Mouse (Mus musculus) MEL (cell line): ENCODE measurements around the gene Cldn11. TPM values are rescaled to one million over a fixed set of nuclear protein-coding genes. Genes with fewer than 3 reads are reported as not detected.

Experiments
- DNase-seq: peaks from one replicate; pipeline ENCODE4 v3.0.0; 2011; ENCODE audit warnings: low read depth, low spot score
- H3K27ac ChIP-seq: 2 replicates; pipeline ENCODE4 v1.5.1; 2012; ENCODE audit warnings: low read depth, mild to moderate bottlenecking, control low read depth, low read length, moderate library complexity; ENCODE audit not compliant: control insufficient read depth
- H3K27me3 ChIP-seq, 2 experiments: fragments of 150-350 bp in 1 of 2; sonication (generic) in 1 of 2; 2 replicates each; pipeline ENCODE4 v1.6.1; 2012; ENCODE audit warnings: low read length in 2 of 2, mild to moderate bottlenecking in 2 of 2, improper control_type of control experiment in 1 of 2, moderate library complexity in 1 of 2; ENCODE audit not compliant: insufficient read depth in 2 of 2, control insufficient read depth in 1 of 2
- H3K36me3 ChIP-seq, 2 experiments: 2 replicates each; pipeline ENCODE4 v1.6.1; 2012 to 2014; ENCODE audit warnings: low read length in 2 of 2, improper control_type of control experiment in 1 of 2, inconsistent platforms in 1 of 2, mild to moderate bottlenecking in 1 of 2; ENCODE audit not compliant: insufficient read depth in 2 of 2, control insufficient read depth in 1 of 2
- H3K4me1 ChIP-seq, 2 experiments: fragments of 150-350 bp in 1 of 2; sonication (generic) in 1 of 2; 2 replicates each; pipeline ENCODE4 v1.6.1; 2012; ENCODE audit warnings: low read length in 2 of 2, improper control_type of control experiment in 1 of 2, mild to moderate bottlenecking in 1 of 2; ENCODE audit not compliant: insufficient read depth in 2 of 2, control insufficient read depth in 1 of 2
- H3K4me3 ChIP-seq, 2 experiments: fragments of 150-350 bp in 1 of 2; sonication (generic) in 1 of 2; 2 replicates each; pipeline ENCODE4 v1.5.1; 2012; ENCODE audit warnings: low read depth in 2 of 2, low read length in 2 of 2, mild to moderate bottlenecking in 2 of 2, moderate library complexity in 2 of 2, control low read depth in 1 of 2, improper control_type of control experiment in 1 of 2; ENCODE audit not compliant: control insufficient read depth in 1 of 2, insufficient read depth in 1 of 2
- H3K79me2 ChIP-seq: 2 replicates; pipeline ENCODE4 v1.6.1; 2012; ENCODE audit warnings: mild to moderate bottlenecking, low read length, moderate library complexity; ENCODE audit not compliant: control insufficient read depth, poor library complexity, insufficient read depth
- H3K9ac ChIP-seq: 2 replicates; pipeline ENCODE4 v1.6.1; 2012; ENCODE audit warnings: low read depth, mild to moderate bottlenecking, control low read depth, low read length, moderate library complexity; ENCODE audit not compliant: control insufficient read depth, poor library complexity, severe bottlenecking
- H3K9me3 ChIP-seq: fragments of 150-350 bp; sonication (generic); replicated peaks from 2 replicates; pipeline ENCODE4 v1.6.1; 2012; ENCODE audit warnings: mild to moderate bottlenecking, low read length, improper control_type of control experiment, moderate library complexity; ENCODE audit not compliant: insufficient read depth
- BHLHE40 ChIP-seq: IDR thresholded peaks from 2 replicates; pipeline ENCODE4 v1.6.1; 2012; ENCODE audit warnings: low read depth, mild to moderate bottlenecking, inconsistent platforms, low read length, improper control_type of control experiment, borderline replicate concordance
- CHD1 ChIP-seq: IDR thresholded peaks from 2 replicates; pipeline ENCODE4 v1.6.1; 2012; ENCODE audit warnings: low read depth, mild to moderate bottlenecking, inconsistent platforms, low read length, improper control_type of control experiment
- CTCF ChIP-seq, 3 experiments: IDR thresholded peaks in 2 of 3; conservative IDR thresholded peaks in 1 of 3; 2 replicates each; pipeline ENCODE4 v1.5.1; 2011 to 2012; ENCODE audit warnings: low read length in 3 of 3, low read depth in 2 of 3, mild to moderate bottlenecking in 2 of 3, improper control_type of control experiment in 1 of 3, inconsistent platforms in 1 of 3, mixed read lengths in 1 of 3, moderate library complexity in 1 of 3; ENCODE audit not compliant: control insufficient read depth in 1 of 3, insufficient read depth in 1 of 3, poor library complexity in 1 of 3, severe bottlenecking in 1 of 3
- E2F4 ChIP-seq: IDR thresholded peaks from 2 replicates; pipeline ENCODE4 v1.6.1; 2011; ENCODE audit warnings: low read depth, low read length, improper control_type of control experiment, borderline replicate concordance
- EP300 ChIP-seq, 2 experiments: IDR thresholded peaks; 2 replicates each; pipeline ENCODE4 v1.6.1; 2011; ENCODE audit warnings: improper control_type of control experiment in 2 of 2, low read length in 2 of 2, low read depth in 1 of 2, mild to moderate bottlenecking in 1 of 2
- HCFC1 ChIP-seq: IDR thresholded peaks from 2 replicates; pipeline ENCODE4 v1.6.1; 2012; ENCODE audit warnings: low read depth, mild to moderate bottlenecking, inconsistent platforms, low read length, improper control_type of control experiment, moderate library complexity
- KAT2A ChIP-seq: conservative IDR thresholded peaks from 2 replicates; pipeline ENCODE4 v1.6.1; 2012; ENCODE audit warnings: low read depth, low read length, improper control_type of control experiment, inconsistent platforms
- MXI1 ChIP-seq: IDR thresholded peaks from 2 replicates; pipeline ENCODE4 v1.6.1; 2011; ENCODE audit warnings: mild to moderate bottlenecking, low read depth, low read length, improper control_type of control experiment
- MYB ChIP-seq: IDR thresholded peaks from 2 replicates; pipeline ENCODE4 v1.6.1; 2011; ENCODE audit warnings: mild to moderate bottlenecking, low read depth, low read length, improper control_type of control experiment
- MYC ChIP-seq: IDR thresholded peaks from 2 replicates; pipeline ENCODE4 v1.6.1; 2011; ENCODE audit warnings: low read depth, mild to moderate bottlenecking, low read length, improper control_type of control experiment, moderate library complexity
- NELFE ChIP-seq: IDR thresholded peaks from 2 replicates; pipeline ENCODE4 v1.6.1; 2011; ENCODE audit warnings: low read depth, low read length, improper control_type of control experiment
- NRF1 ChIP-seq: IDR thresholded peaks from 2 replicates; pipeline ENCODE4 v1.6.1; 2014; ENCODE audit warnings: low read depth, mild to moderate bottlenecking, inconsistent platforms, low read length, improper control_type of control experiment, moderate library complexity; ENCODE audit not compliant: poor library complexity, insufficient read depth, severe bottlenecking
- POLR2A ChIP-seq, 2 experiments: IDR thresholded peaks; 2 replicates each; pipeline ENCODE4 v1.6.1; 2011 to 2012; ENCODE audit warnings: low read length in 2 of 2, mild to moderate bottlenecking in 2 of 2, control low read depth in 1 of 2, improper control_type of control experiment in 1 of 2, low read depth in 1 of 2, moderate library complexity in 1 of 2; ENCODE audit not compliant: control insufficient read depth in 1 of 2, insufficient read depth in 1 of 2, poor library complexity in 1 of 2
- POLR2AphosphoS5 ChIP-seq: IDR thresholded peaks from 2 replicates; pipeline ENCODE4 v1.6.1; 2012; ENCODE audit warnings: low read depth, borderline replicate concordance, mild to moderate bottlenecking, inconsistent platforms, low read length, moderate library complexity, mixed read lengths
- UBTF ChIP-seq: IDR thresholded peaks from 2 replicates; pipeline ENCODE4 v1.6.1; 2012; ENCODE audit warnings: low read depth, mild to moderate bottlenecking, inconsistent platforms, low read length, improper control_type of control experiment, moderate library complexity, borderline replicate concordance; ENCODE audit not compliant: insufficient read depth
- ZMIZ1 ChIP-seq: IDR thresholded peaks from 2 replicates; pipeline ENCODE4 v1.6.1; 2012; ENCODE audit warnings: low read depth, mild to moderate bottlenecking, inconsistent platforms, low read length, improper control_type of control experiment, moderate library complexity
- polyA plus RNA-seq, 2 experiments: library from polyadenylated mRNA; stranded (reverse) in 1 of 2; unstranded in 1 of 2; fragments of >175 nt in 1 of 2; fragments of >200 nt in 1 of 2; gene quantifications; 2 replicates each; pipeline versions ENCODE4 v1.2.1 to v1.2.4; 2012; ENCODE audit warnings: low replicate concordance in 2 of 2, low read depth in 1 of 2; ENCODE audit not compliant: insufficient read length in 2 of 2, insufficient read depth in 1 of 2, missing spikeins in 1 of 2
- total RNA-seq: library from RNA; depleted of rRNA; stranded (reverse); fragments of 300-350 nt; gene quantifications from 2 replicates; pipeline ENCODE4 v1.2.3, GENCODE M21; 2012

Cldn11 gene
- total and polyA plus RNA-seq, 3 experiments = not detected

- H3K4me1 ChIP-seq = no peaks in the 10 kb centered on the region
- H3K9ac ChIP-seq = no peak overlapping the region
- H3K27ac ChIP-seq = no peak overlapping the region
- no peaks in the 10 kb centered on the region; a peak in 1 of 4 replicates for H3K27me3 ChIP-seq
- no peaks in the 10 kb centered on the region for H3K9me3 ChIP-seq
- DNase-seq = no peak
- no peak for TF ChIP-seq KAT2A
- no peak for TF ChIP-seq CHD1
- no peak for TF ChIP-seq HCFC1
- TF ChIP-seq BHLHE40 = no peak
- TF ChIP-seq MYB = no peak
- TF ChIP-seq NELFE = no peak
- no peak for TF ChIP-seq MXI1
- TF ChIP-seq UBTF = no peak
- no peak for TF ChIP-seq E2F4
- no peak for TF ChIP-seq POLR2AphosphoS5
- no peak for TF ChIP-seq MYC
- H3K79me2 ChIP-seq = no peaks in the 10 kb centered on the region
- no peaks in the 10 kb centered on the region for H3K36me3 ChIP-seq
- no peak overlapping the region for H3K4me3 ChIP-seq
These were observed 49.6 kb downstream of the Cldn11 start for GRCm38 (mm10) chr3:31199162-31199877.

- DNase-seq = no peak
- Histone ChIP-seq H3K27ac (no peak overlapping the region), H3K79me2 (no peaks in the 10 kb centered on the region), H3K9ac (no peak overlapping the region), H3K27me3 (no peaks in the 10 kb centered on the region; a peak in 1 of 4 replicates), H3K4me1 (no peaks in the 10 kb centered on the region), H3K36me3 (no peaks in the 10 kb centered on the region), H3K4me3 (no peak overlapping the region), H3K9me3 (no peaks in the 10 kb centered on the region)
- no peak for TF ChIP-seq POLR2A (IDR thresholded peaks at IDR 0.05; ENCODE audit: control insufficient read depth in 1 of 2, insufficient read depth in 1 of 2, low read depth in 1 of 2, low read length in 2 of 2, poor library complexity in 1 of 2)
- TF ChIP-seq NRF1 = no peak
- TF ChIP-seq CTCF (IDR thresholded peaks at IDR 0.05 in 2 of 3, conservative IDR thresholded peaks at IDR 0.05 in 1 of 3; ENCODE audit: control insufficient read depth in 1 of 3, insufficient read depth in 1 of 3, low read depth in 2 of 3, low read length in 3 of 3, poor library complexity in 1 of 3, severe bottlenecking in 1 of 3) = 0 out of 6 replicates have a peak, but pooled peaks of 1 of the 3 experiments have one; percentile 5
- no peak for TF ChIP-seq ZMIZ1
- no peak for TF ChIP-seq MXI1
- no peak for TF ChIP-seq MYC
- TF ChIP-seq E2F4 = no peak
- no peak for TF ChIP-seq EP300 (IDR thresholded peaks at IDR 0.05; ENCODE audit: low read depth in 1 of 2, low read length in 2 of 2)
These were observed 54.2 kb downstream of the Cldn11 start for GRCm38 (mm10) chr3:31203947-31204346.
